Mouse (Mus musculus): ENCODE data around the gene Hcls1. TPM values are rescaled to one million over a fixed set of nuclear protein-coding genes. Genes with fewer than 3 reads are reported as not detected.

The Hcls1 gene
- polyA plus RNA-seq, 1 experiment from 2014 or later, result 2.5 TPM

DNA sequence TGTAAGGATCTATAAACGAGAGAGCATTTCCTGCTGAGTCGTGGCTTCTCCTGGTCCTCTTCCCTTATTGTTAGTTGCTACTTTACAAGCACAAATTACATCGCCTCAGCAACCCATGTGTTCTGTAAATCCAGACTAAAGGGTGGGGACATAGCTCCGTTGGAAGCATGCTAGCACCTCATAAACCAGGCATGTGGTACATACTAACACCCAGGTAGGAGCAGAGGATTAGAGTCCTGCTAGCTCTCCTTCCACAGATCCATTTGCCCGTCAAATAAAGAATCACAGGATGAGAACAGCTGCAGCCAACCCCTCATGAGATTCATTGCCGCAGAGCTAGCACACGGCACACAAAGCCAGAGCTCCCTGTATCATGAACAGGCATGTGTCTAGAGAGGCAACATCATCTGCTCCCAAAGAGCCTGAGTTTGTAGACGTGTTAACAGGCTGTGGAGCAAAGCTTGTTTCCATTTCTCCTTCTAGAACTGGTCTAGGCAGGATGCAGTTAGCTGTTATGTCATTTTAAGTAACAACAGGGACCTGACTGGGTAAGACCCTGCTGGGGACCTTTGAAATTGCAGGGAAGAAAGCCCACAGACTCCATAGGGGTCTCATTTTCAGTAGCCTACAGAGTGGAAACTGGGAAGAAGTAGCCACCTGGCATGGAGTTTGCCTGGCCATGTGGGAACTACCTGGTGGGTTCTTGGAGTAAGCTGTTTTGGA lies 15.0 kb downstream of the Hcls1 start:
- H3K4me2 ChIP-seq, result no peak overlapping the region
- H3K36me3 ChIP-seq, result no peaks in the 10 kb centered on the region
- H3K27ac ChIP-seq (replicated peaks), result no peak overlapping the region
- no peaks in the 10 kb centered on the region for H3K4me1 ChIP-seq
- H3K9me3 ChIP-seq (replicated peaks), result no peaks in the 10 kb centered on the region
- no peak overlapping the region for H3K4me3 ChIP-seq (replicated peaks)
- H3K27me3 ChIP-seq (replicated peaks), result no peaks in the 10 kb centered on the region
- 50% methylated on average over 8 of the region's 8 CpGs for WGBS
- no peak for ATAC-seq (ENCODE audit: low FRiP score)
- H3K9ac ChIP-seq (replicated peaks), result no peak overlapping the region

DNA sequence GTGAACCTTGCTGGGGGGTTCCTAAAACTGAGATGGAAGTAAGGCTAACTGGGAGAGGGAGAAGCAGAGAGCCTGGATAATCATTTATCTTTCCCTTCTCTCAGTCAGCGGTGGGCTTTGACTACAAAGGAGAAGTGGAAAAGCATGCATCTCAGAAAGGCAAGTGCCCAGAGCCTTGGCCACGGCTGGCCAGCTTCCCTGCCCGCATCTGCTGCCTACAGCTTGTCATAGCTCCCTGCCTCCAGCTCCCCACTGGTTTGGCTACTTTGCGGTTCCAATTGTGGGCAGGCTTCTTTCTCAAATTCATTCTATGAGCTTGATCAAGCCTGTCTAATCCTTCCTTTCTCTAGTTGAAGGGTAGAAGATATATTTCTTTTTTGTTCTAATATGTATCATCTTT lies 16.2 kb downstream of the Hcls1 start:
- Histone ChIP-seq H3K4me2 (no peak overlapping the region), H3K27me3 (replicated peaks) (no peaks in the 10 kb centered on the region), H3K27ac (replicated peaks) (no peak overlapping the region), H3K4me1 (no peaks in the 10 kb centered on the region), H3K36me3 (no peaks in the 10 kb centered on the region), H3K4me3 (replicated peaks) (no peak overlapping the region), H3K9ac (replicated peaks) (no peak overlapping the region), H3K9me3 (replicated peaks) (no peaks in the 10 kb centered on the region)
- WGBS, result 30% methylated on average over 4 of the region's 4 CpGs
- ATAC-seq (ENCODE audit: low FRiP score), result no peak

DNA sequence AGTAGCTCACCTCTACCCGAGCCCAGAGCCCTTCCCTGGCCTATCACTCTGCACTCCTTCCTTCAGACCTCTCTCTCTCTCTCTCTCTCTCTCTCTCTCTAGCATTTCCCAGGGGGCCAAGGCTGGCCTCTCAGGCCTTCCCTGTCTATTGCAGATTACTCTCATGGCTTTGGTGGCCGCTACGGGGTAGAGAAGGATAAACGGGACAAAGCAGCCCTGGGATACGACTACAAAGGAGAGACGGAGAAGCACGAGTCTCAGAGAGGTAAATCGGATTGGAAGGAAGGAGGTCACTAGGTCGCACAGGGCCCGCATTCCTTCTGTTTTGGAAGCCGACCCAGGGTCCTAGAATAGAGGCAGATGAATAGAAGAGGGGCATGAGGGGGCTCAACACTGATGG lies 20.3 kb downstream of the Hcls1 start:
- no peak for ATAC-seq (ENCODE audit: low FRiP score)
- 69% methylated on average over 11 of the region's 11 CpGs for WGBS

DNA sequence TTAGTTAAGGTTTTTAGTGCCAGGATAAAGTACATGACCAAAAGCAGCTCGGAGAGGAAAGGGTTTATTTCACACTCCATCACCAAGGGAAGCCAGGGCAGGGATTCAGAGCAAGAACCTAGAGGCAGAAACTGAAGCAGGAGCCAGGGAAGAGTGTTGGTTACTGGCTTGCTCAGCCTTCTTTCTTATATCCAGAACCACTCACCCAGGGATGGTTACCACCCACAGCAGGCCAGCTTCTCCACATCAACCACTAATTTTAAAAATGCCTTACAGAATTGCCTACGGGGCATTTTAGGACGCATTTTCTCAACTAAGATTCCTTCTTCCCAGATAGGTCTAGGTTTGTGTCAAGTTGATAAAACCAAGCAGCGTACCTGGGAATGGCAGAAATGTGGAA lies 28.6 kb downstream of the Hcls1 start:
- Histone ChIP-seq H3K9ac (replicated peaks) (no peak overlapping the region), H3K4me1 (no peaks in the 10 kb centered on the region), H3K4me2 (no peak overlapping the region), H3K27ac (replicated peaks) (no peak overlapping the region), H3K36me3 (no peaks in the 10 kb centered on the region), H3K27me3 (replicated peaks) (no peaks in the 10 kb centered on the region), H3K9me3 (replicated peaks) (no peaks in the 10 kb centered on the region), H3K4me3 (replicated peaks) (no peak overlapping the region)
- ATAC-seq (ENCODE audit: low FRiP score), result no peak
- 90% methylated on average over 4 of the region's 4 CpGs for WGBS

More for the DNA sequence above, 20.3 kb downstream of the Hcls1 start:
- Histone ChIP-seq H3K4me1 (no peaks in the 10 kb centered on the region), H3K4me3 (replicated peaks) (no peak overlapping the region), H3K27me3 (replicated peaks) (no peaks in the 10 kb centered on the region), H3K4me2 (no peak overlapping the region), H3K36me3 (no peaks in the 10 kb centered on the region), H3K27ac (replicated peaks) (no peak overlapping the region), H3K9ac (replicated peaks) (no peak overlapping the region), H3K9me3 (replicated peaks) (no peaks in the 10 kb centered on the region)

DNA sequence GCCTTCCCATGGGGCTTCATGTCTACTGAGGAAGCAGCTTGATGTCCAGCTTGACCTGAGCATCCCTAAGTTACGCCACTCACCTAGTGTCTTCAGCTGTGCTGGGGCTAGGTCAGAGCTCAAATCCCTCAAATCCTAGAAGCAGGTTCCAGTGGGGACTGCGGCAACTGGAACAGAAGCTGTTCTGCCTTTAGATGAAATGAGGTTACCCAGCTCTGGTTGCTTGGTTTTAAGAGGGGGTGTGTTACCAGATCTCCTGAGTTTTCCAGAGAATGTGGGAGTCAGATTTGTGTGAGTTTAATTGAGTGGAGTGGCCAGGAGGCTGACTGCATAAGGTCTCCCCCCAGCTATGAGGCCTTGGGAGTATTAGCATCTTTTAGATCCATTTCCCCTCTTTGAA lies 44.3 kb downstream of the Hcls1 start:
- 90% methylated on average over 2 of the region's 2 CpGs for WGBS
- H3K4me1 ChIP-seq, result no peaks in the 10 kb centered on the region
- no peak overlapping the region for H3K4me2 ChIP-seq
- no peaks in the 10 kb centered on the region for H3K27me3 ChIP-seq (replicated peaks)
- H3K27ac ChIP-seq (replicated peaks), result no peak overlapping the region
- H3K36me3 ChIP-seq, result no peaks in the 10 kb centered on the region
- H3K4me3 ChIP-seq (replicated peaks), result no peak overlapping the region
- H3K9me3 ChIP-seq (replicated peaks), result no peaks in the 10 kb centered on the region
- H3K9ac ChIP-seq (replicated peaks), result no peak overlapping the region
- ATAC-seq (ENCODE audit: low FRiP score), result no peak

DNA sequence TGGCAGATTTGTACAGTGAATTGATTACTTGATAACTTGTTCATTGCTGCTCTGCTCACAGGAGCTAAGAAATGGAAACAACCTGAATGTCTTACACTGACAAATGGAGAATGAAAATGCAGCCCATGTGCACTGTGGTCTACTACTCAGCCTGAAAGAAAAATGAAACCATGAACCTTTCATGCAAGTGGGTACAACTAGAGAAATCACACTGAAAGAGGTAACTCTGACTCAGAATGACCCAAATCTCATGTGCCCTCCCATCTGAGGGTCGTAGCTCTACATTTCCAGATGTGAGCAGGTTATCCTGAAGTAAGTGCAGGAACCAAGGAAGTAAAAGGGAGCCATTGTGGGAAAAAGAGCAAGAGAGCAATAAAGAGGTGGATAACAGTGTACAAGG lies 49.0 kb downstream of the Hcls1 start:
- Histone ChIP-seq H3K27me3 (replicated peaks) (no peaks in the 10 kb centered on the region), H3K4me2 (no peak overlapping the region), H3K9ac (replicated peaks) (no peak overlapping the region), H3K9me3 (replicated peaks) (no peaks in the 10 kb centered on the region), H3K4me1 (no peaks in the 10 kb centered on the region), H3K4me3 (replicated peaks) (no peak overlapping the region), H3K36me3 (no peaks in the 10 kb centered on the region), H3K27ac (replicated peaks) (no peak overlapping the region)
- WGBS, result 82% methylated on average over 1 of the region's 1 CpGs
- ATAC-seq (ENCODE audit: low FRiP score), result no peak

DNA sequence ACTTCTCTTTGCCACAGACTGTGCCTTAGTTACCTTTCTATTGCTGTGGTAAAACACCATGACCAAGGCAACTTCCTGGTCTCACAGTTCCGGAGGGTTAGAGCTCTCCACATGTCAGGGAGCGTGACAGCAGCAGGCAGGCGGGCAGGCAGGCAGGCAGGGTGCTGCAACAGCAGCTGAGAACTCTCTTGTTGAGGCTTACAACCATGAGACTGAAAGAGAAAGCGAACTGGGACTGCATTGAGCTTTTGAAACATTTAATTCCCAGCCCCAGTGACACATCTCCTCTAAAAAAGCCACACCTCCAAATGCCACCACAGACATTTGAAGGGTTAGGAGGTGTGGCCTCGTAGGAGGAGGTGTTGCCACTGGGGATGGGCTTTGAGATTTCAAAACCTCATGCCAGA lies 50.9 kb downstream of the Hcls1 start:
- ATAC-seq (ENCODE audit: low FRiP score), result no peak
- no peak overlapping the region for H3K4me2 ChIP-seq
- no peak overlapping the region for H3K4me3 ChIP-seq (replicated peaks)
- no peak overlapping the region for H3K27ac ChIP-seq (replicated peaks)
- H3K9ac ChIP-seq (replicated peaks), result no peak overlapping the region
- no peaks in the 10 kb centered on the region for H3K9me3 ChIP-seq (replicated peaks)
- 71% methylated on average over 5 of the region's 5 CpGs for WGBS
- no peaks in the 10 kb centered on the region for H3K4me1 ChIP-seq
- H3K27me3 ChIP-seq (replicated peaks), result no peaks in the 10 kb centered on the region
- H3K36me3 ChIP-seq, result no peaks in the 10 kb centered on the region

DNA sequence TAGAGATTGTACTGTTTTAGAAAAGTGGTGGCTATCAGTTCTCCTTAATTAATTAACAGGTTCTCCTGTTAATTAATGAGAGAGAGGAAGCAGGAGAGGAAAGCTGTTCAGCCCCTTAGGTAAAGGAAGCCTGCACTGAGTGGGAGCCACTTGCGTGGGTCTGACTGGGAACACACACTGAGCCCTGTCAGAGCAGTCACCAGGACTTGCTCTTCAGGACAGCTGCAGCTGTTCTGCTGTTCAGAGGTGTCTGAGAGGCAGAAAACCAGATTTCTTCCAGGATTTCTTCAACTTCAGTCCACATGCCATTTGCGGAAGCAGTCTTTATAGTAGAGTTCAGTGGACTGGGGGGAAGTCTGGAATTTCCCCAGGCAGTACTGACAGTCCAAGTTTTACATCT lies 52.6 kb downstream of the Hcls1 start:
- no peak overlapping the region for H3K4me3 ChIP-seq (replicated peaks)
- 86% methylated on average over 2 of the region's 2 CpGs for WGBS
- H3K4me2 ChIP-seq, result no peak overlapping the region
- H3K4me1 ChIP-seq, result no peaks in the 10 kb centered on the region
- H3K9ac ChIP-seq (replicated peaks), result no peak overlapping the region
- no peak for ATAC-seq (ENCODE audit: low FRiP score)
- H3K9me3 ChIP-seq (replicated peaks), result no peaks in the 10 kb centered on the region
- H3K27ac ChIP-seq (replicated peaks), result no peak overlapping the region
- H3K27me3 ChIP-seq (replicated peaks), result no peaks in the 10 kb centered on the region
- H3K36me3 ChIP-seq, result no peaks in the 10 kb centered on the region

DNA sequence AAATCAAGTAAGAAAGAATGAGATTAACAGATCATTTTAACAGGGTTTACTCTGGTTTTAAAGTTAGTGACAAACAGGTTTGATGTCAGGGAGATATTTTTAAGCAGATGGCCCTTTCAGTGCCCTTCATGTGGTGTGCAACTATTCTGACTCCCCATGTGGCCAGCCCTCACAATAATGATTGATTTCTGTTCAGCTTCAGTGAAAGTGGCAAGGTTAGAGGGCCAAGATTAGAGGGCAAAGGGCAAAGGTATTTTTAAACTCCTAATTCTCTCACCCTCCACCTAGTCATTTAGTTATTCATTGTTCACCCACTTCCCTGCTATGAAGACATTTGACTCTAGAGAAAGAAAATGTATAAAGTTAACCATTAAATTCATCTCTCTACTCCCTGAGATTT lies 53.3 kb downstream of the Hcls1 start:
- Histone ChIP-seq H3K36me3 (no peaks in the 10 kb centered on the region), H3K4me2 (no peak overlapping the region), H3K4me1 (no peaks in the 10 kb centered on the region), H3K27me3 (replicated peaks) (no peaks in the 10 kb centered on the region), H3K9me3 (replicated peaks) (no peaks in the 10 kb centered on the region), H3K27ac (replicated peaks) (no peak overlapping the region), H3K4me3 (replicated peaks) (no peak overlapping the region), H3K9ac (replicated peaks) (no peak overlapping the region)
- no peak for ATAC-seq (ENCODE audit: low FRiP score)

DNA sequence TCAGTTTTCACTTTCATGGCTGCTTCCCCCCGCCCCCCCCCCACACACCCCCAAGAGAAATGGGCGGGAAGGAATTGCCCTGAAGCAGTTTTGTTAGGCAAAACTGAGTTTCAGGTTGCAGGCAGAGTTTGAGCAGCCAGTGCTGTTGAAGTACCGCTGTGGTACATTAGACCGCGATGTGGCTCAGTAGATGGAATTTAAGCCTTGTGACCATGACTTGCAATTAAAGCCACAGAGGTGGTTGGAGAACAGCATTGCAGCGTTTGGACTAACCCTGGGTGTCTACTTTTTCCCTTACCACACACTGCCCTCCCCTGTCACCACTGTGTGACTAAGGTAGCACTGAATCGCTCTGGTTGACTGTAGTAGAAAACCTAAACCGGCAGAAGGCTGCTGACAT lies 54.7 kb downstream of the Hcls1 start:
- H3K4me3 ChIP-seq (replicated peaks), result no peak overlapping the region
- no peak overlapping the region for H3K4me2 ChIP-seq
- no peaks in the 10 kb centered on the region for H3K4me1 ChIP-seq
- no peaks in the 10 kb centered on the region for H3K9me3 ChIP-seq (replicated peaks)
- no peak overlapping the region for H3K9ac ChIP-seq (replicated peaks)
- no peak for ATAC-seq (ENCODE audit: low FRiP score)
- H3K27ac ChIP-seq (replicated peaks), result no peak overlapping the region
- no peaks in the 10 kb centered on the region for H3K36me3 ChIP-seq
- WGBS, result 82% methylated on average over 8 of the region's 8 CpGs
- H3K27me3 ChIP-seq (replicated peaks), result no peaks in the 10 kb centered on the region

DNA sequence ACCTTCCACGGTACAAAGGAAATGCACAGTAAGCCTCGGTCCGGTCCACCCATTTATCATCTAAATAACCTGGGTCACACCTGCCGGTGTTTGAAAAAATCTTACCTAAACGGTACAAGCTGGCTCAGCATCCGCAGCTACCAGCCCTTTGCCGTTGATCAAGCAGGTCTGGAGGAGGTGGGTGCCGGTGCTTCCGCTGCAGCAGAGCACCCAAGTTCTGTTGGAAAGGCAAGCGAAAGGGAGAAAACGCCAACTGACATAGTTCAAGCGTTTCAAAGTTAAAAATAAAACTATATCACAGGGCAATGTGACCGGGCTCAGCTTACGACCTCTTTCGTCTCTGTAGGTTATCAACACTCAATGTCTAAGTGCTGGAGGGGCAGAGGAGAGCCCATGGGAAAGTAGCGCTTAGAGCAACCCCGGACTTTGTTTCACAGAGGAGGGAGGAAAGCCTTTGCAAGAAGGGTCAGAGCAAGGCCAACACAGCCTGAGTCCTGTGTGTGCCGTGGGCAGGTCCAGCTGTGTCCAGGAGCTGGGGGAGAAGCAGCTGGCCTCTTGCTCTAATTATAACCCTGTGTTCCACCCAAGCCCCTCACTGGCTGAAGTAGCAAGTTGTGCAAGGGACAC lies 55.3 kb downstream of the Hcls1 start, which contains the start of gene Fbxo40:
Gene Fbxo40 (minus strand): TSS at position 469 of the 627 bp plus-strand sequence.
- no peak within 1 kb of the TSS for H3K9ac ChIP-seq (replicated peaks)

DNA sequence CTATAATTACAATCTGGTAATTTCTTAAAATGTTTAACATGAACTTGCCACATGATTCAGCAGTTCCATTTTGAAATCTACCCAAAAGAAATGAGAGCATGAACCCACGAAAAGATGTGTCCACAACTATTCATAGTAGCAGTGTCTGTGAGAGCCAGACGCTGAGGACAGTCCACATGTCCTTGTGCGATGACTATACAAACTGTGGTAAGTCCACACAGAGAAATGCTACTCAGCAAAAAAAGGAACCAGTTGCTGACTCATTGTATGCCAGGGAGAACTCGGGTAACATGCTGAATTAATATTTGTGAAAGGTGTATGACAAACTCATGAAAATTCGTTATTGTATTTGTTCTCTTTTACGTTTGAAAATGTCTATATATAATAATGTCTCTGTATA lies 62.9 kb downstream of the Hcls1 start:
- no peak overlapping the region for H3K27ac ChIP-seq (replicated peaks)
- H3K4me1 ChIP-seq, result no peaks in the 10 kb centered on the region
- H3K9ac ChIP-seq (replicated peaks), result no peak overlapping the region
- ATAC-seq (ENCODE audit: low FRiP score), result no peak
- H3K27me3 ChIP-seq (replicated peaks), result no peaks in the 10 kb centered on the region
- H3K36me3 ChIP-seq, result no peaks in the 10 kb centered on the region
- no peak overlapping the region for H3K4me2 ChIP-seq
- WGBS, result 83% methylated on average over 6 of the region's 6 CpGs
- no peaks in the 10 kb centered on the region for H3K9me3 ChIP-seq (replicated peaks)
- no peak overlapping the region for H3K4me3 ChIP-seq (replicated peaks)

More for the DNA sequence above, 55.3 kb downstream of the Hcls1 start, which contains the start of gene Fbxo40:
- H3K4me1 ChIP-seq, result no peaks in the 10 kb centered on the region
- H3K27me3 ChIP-seq (replicated peaks), result no peaks in the 10 kb centered on the region
- no peak within 1 kb of the TSS for H3K27ac ChIP-seq (replicated peaks)
- WGBS, result 81% methylated on average over 18 of the region's 18 CpGs
- H3K9me3 ChIP-seq (replicated peaks), result no peaks in the 10 kb centered on the region
- no peak for ATAC-seq (ENCODE audit: low FRiP score)
- no peaks in the 10 kb centered on the region for H3K36me3 ChIP-seq
- H3K4me3 ChIP-seq (replicated peaks), result no peak within 1 kb of the TSS
- no peak within 1 kb of the TSS for H3K4me2 ChIP-seq

Measured in neural tube, embryonic 15.5 days (tissue).